Mouse (Mus musculus): ENCODE data around the gene Pnkd. TPM values are rescaled to one million over a fixed set of nuclear protein-coding genes. Genes with fewer than 3 reads are reported as not detected.
A peak's percentile ranks its signal among the peaks of the same experiment; 100 is the strongest.

The Pnkd gene
- polyA plus RNA-seq, 1 experiment: 68.0 TPM

- Histone ChIP-seq H3K79me2 (ENCODE audit: control insufficient read depth, insufficient read depth) (no peaks in the 10 kb centered on the region), H3K79me3 (ENCODE audit: low read depth) (no peaks in the 10 kb centered on the region), H3K36me3 (ENCODE audit: control insufficient read depth, insufficient read depth) (no peaks in the 10 kb centered on the region), H3ac (ENCODE audit: control insufficient read depth, insufficient read length, low read depth) (no peak overlapping the region), H3K4me3 (ENCODE audit: insufficient read depth, poor library complexity, severe bottlenecking) (no peak overlapping the region), H3K27me3 (ENCODE audit: control insufficient read depth, insufficient read depth, insufficient read length) (no peaks in the 10 kb centered on the region)
- TF ChIP-seq MYOG (IDR thresholded peaks at IDR 0.05; ENCODE audit: control insufficient read depth, extremely low read depth, insufficient read length) (no peak), FOSL1 (IDR thresholded peaks at IDR 0.05; ENCODE audit: insufficient read depth, low read length, poor library complexity, severe bottlenecking) (no peak), MAX (IDR thresholded peaks at IDR 0.05) (no peak), CTCF (IDR thresholded peaks at IDR 0.05; ENCODE audit: control insufficient read depth, insufficient read depth, insufficient read length) (no peak), CEBPB (IDR thresholded peaks at IDR 0.05; ENCODE audit: low read depth) (no peak), USF1 (IDR thresholded peaks at IDR 0.05; ENCODE audit: low read depth) (no peak), MYOD1 (IDR thresholded peaks at IDR 0.05; ENCODE audit: control insufficient read depth, insufficient read length, low read depth) (no peak)
Observed at GRCm38 (mm10) chr1:74359952-74360517, 75.3 kb downstream of the Pnkd start.

- H3ac ChIP-seq (ENCODE audit: control insufficient read depth, insufficient read length, low read depth): no peak within 1 kb of the TSS
- H3K79me3 ChIP-seq (ENCODE audit: low read depth): no peaks in the 10 kb centered on the region
- no peaks in the 10 kb centered on the region for H3K79me2 ChIP-seq (ENCODE audit: control insufficient read depth, insufficient read depth)
- no peaks in the 10 kb centered on the region for H3K36me3 ChIP-seq (ENCODE audit: control insufficient read depth, insufficient read depth)
- TF ChIP-seq FOSL1 (IDR thresholded peaks at IDR 0.05; ENCODE audit: insufficient read depth, low read length, poor library complexity, severe bottlenecking) (no peak), CTCF (IDR thresholded peaks at IDR 0.05; ENCODE audit: control insufficient read depth, insufficient read depth, insufficient read length) (peak; percentile 44)
- H3K4me3 ChIP-seq (ENCODE audit: insufficient read depth, poor library complexity, severe bottlenecking): no peak within 1 kb of the TSS
- H3K27me3 ChIP-seq (ENCODE audit: control insufficient read depth, insufficient read depth, insufficient read length): no peaks in the 10 kb centered on the region
Observed at GRCm38 (mm10) chr1:74361812-74362211, 77.1 kb downstream of the Pnkd start, which contains the start of gene Catip. Catip (plus strand) TSS chr1:74362108.

- H3K79me2 ChIP-seq (ENCODE audit: control insufficient read depth, insufficient read depth): no peaks in the 10 kb centered on the region
- H3K79me3 ChIP-seq (ENCODE audit: low read depth): no peaks in the 10 kb centered on the region
- TF ChIP-seq CTCF (IDR thresholded peaks at IDR 0.05; ENCODE audit: control insufficient read depth, insufficient read depth, insufficient read length): no peak
- no peak for TF ChIP-seq CEBPB (IDR thresholded peaks at IDR 0.05; ENCODE audit: low read depth)
- TF ChIP-seq MAX (IDR thresholded peaks at IDR 0.05): no peak
- no peak for TF ChIP-seq USF1 (IDR thresholded peaks at IDR 0.05; ENCODE audit: low read depth)
- TF ChIP-seq MYOG (IDR thresholded peaks at IDR 0.05; ENCODE audit: control insufficient read depth, extremely low read depth, insufficient read length): no peak
- TF ChIP-seq FOSL1 (IDR thresholded peaks at IDR 0.05; ENCODE audit: insufficient read depth, low read length, poor library complexity, severe bottlenecking): no peak
- TF ChIP-seq MYOD1 (IDR thresholded peaks at IDR 0.05; ENCODE audit: control insufficient read depth, insufficient read length, low read depth): no peak
- H3K4me3 ChIP-seq (ENCODE audit: insufficient read depth, poor library complexity, severe bottlenecking): no peak overlapping the region
- H3K27me3 ChIP-seq (ENCODE audit: control insufficient read depth, insufficient read depth, insufficient read length): no peaks in the 10 kb centered on the region
- no peaks in the 10 kb centered on the region for H3K36me3 ChIP-seq (ENCODE audit: control insufficient read depth, insufficient read depth)
- no peak overlapping the region for H3ac ChIP-seq (ENCODE audit: control insufficient read depth, insufficient read length, low read depth)
Observed at GRCm38 (mm10) chr1:74362325-74363229, 77.8 kb downstream of the Pnkd start.

- H3K79me2 ChIP-seq (ENCODE audit: control insufficient read depth, insufficient read depth): no peaks in the 10 kb centered on the region
- no peak overlapping the region for H3ac ChIP-seq (ENCODE audit: control insufficient read depth, insufficient read length, low read depth)
- no peak overlapping the region for H3K4me3 ChIP-seq (ENCODE audit: insufficient read depth, poor library complexity, severe bottlenecking)
- no peaks in the 10 kb centered on the region for H3K27me3 ChIP-seq (ENCODE audit: control insufficient read depth, insufficient read depth, insufficient read length)
- no peaks in the 10 kb centered on the region for H3K79me3 ChIP-seq (ENCODE audit: low read depth)
- no peak for TF ChIP-seq MYOD1 (IDR thresholded peaks at IDR 0.05; ENCODE audit: control insufficient read depth, insufficient read length, low read depth)
- no peak for TF ChIP-seq MYOG (IDR thresholded peaks at IDR 0.05; ENCODE audit: control insufficient read depth, extremely low read depth, insufficient read length)
- TF ChIP-seq USF1 (IDR thresholded peaks at IDR 0.05; ENCODE audit: low read depth): no peak
- no peak for TF ChIP-seq CTCF (IDR thresholded peaks at IDR 0.05; ENCODE audit: control insufficient read depth, insufficient read depth, insufficient read length)
- no peak for TF ChIP-seq CEBPB (IDR thresholded peaks at IDR 0.05; ENCODE audit: low read depth)
- no peak for TF ChIP-seq FOSL1 (IDR thresholded peaks at IDR 0.05; ENCODE audit: insufficient read depth, low read length, poor library complexity, severe bottlenecking)
- no peaks in the 10 kb centered on the region for H3K36me3 ChIP-seq (ENCODE audit: control insufficient read depth, insufficient read depth)
Observed at GRCm38 (mm10) chr1:74363437-74363836, 78.7 kb downstream of the Pnkd start.

GRCm38 (mm10) chr1:74364270-74364669 lies 79.5 kb downstream of the Pnkd start:
- no peaks in the 10 kb centered on the region for H3K79me2 ChIP-seq (ENCODE audit: control insufficient read depth, insufficient read depth)
- H3K79me3 ChIP-seq (ENCODE audit: low read depth): no peaks in the 10 kb centered on the region
- no peak overlapping the region for H3K4me3 ChIP-seq (ENCODE audit: insufficient read depth, poor library complexity, severe bottlenecking)
- H3ac ChIP-seq (ENCODE audit: control insufficient read depth, insufficient read length, low read depth): no peak overlapping the region
- H3K27me3 ChIP-seq (ENCODE audit: control insufficient read depth, insufficient read depth, insufficient read length): no peaks in the 10 kb centered on the region
- TF ChIP-seq USF1 (IDR thresholded peaks at IDR 0.05; ENCODE audit: low read depth) (no peak), CTCF (IDR thresholded peaks at IDR 0.05; ENCODE audit: control insufficient read depth, insufficient read depth, insufficient read length) (no peak), MYOG (IDR thresholded peaks at IDR 0.05; ENCODE audit: control insufficient read depth, extremely low read depth, insufficient read length) (no peak), MYOD1 (IDR thresholded peaks at IDR 0.05; ENCODE audit: control insufficient read depth, insufficient read length, low read depth) (no peak), FOSL1 (IDR thresholded peaks at IDR 0.05; ENCODE audit: insufficient read depth, low read length, poor library complexity, severe bottlenecking) (no peak)
- H3K36me3 ChIP-seq (ENCODE audit: control insufficient read depth, insufficient read depth): no peaks in the 10 kb centered on the region

Measured in C2C12 (cell line).